In the genomic region with DNA sequence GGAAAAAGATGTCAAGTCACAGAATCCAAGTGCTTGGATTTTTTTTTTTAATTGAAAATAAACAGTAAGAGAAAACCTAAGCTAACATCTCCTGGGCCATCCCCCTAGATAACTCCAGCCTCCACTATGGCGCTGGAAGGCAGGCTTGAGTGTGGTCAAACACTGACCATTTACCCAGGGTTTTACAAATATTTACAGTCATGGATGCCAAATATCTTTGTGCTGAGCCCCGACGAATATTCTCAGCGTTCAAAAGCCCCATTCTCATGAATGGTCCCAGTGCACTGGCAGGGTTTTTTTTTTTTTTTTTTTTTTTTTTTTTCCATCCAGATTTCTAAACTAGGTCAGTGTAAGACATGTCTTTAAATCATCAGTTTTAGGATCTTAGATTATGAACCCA, we compare ENCODE assay signal across 11 mouse cellular contexts.
DNase-seq lines count a peak whose midpoint lies in the region; ATAC-seq and TF ChIP-seq lines count a peak whose summit lies in the region.
"Had no signal": no experiment of that assay in that cellular context is flagged by ENCODE, and none has a peak within 500 bp of the region (broad histone marks: within the 10 kb centered on the region; RNA-seq: fewer than 3 reads in every experiment).

No protein-coding gene starts in this region.

- H3K36me3 ChIP-seq in heart, adult 2 months (ENCODE audit: control insufficient read depth, insufficient read depth, low read length) = peaks cover 9% of the 10 kb centered on the region
- H3K36me3 ChIP-seq in limb, embryonic 15.5 days = no peaks in the 10 kb centered on the region
- H3K36me3 ChIP-seq in limb, embryonic 10.5 days = no peaks in the 10 kb centered on the region
- no peaks in the 10 kb centered on the region for H3K36me3 ChIP-seq in neural tube, embryonic 12.5 days
- H3K36me3 ChIP-seq in midbrain, embryonic 14.5 days (ENCODE audit: control insufficient read depth, insufficient read depth, low read length) = no peaks in the 10 kb centered on the region

- H3K27me3 ChIP-seq in heart, adult 2 months (ENCODE audit: control insufficient read depth, insufficient read depth, low read length) = no peaks in the 10 kb centered on the region
- peaks cover 22% of the 10 kb centered on the region for H3K27me3 ChIP-seq in limb, embryonic 15.5 days
- peaks cover 40% of the 10 kb centered on the region for H3K27me3 ChIP-seq in limb, embryonic 10.5 days (ENCODE audit: low read depth, poor library complexity, severe bottlenecking)
- 0 out of 2 replicates have a peak, but pooled peaks cover 4% of the 10 kb centered on the region for H3K27me3 ChIP-seq in neural tube, embryonic 12.5 days (replicated peaks)
- peaks cover 23% of the 10 kb centered on the region for H3K27me3 ChIP-seq in midbrain, embryonic 14.5 days (ENCODE audit: control insufficient read depth, insufficient read depth, low read length)

- H3K4me3 ChIP-seq in heart, adult 2 months = peak overlapping the region; percentile 68
- peak overlapping the region; percentile 52 for H3K4me3 ChIP-seq in limb, embryonic 15.5 days
- H3K4me3 ChIP-seq in limb, embryonic 10.5 days = no peak overlapping the region
- H3K4me3 ChIP-seq in bone marrow macrophage, adult 2 months (ENCODE audit: insufficient read depth, low read length) = peak overlapping the region; percentile 75
- H3K4me3 ChIP-seq in neural tube, embryonic 12.5 days = no peak overlapping the region
- no peak overlapping the region for H3K4me3 ChIP-seq in midbrain, embryonic 14.5 days (replicated peaks; ENCODE audit: low read depth, low read length)

- no peak overlapping the region for H3K9ac ChIP-seq in heart, adult 2 months (ENCODE audit: low read depth, low read length)
- no peak overlapping the region for H3K9ac ChIP-seq in limb, embryonic 15.5 days
- H3K9ac ChIP-seq in neural tube, embryonic 12.5 days = no peak overlapping the region
- no peak overlapping the region for H3K9ac ChIP-seq in midbrain, embryonic 14.5 days (replicated peaks; ENCODE audit: low read length)

- no peak overlapping the region for H3K27ac ChIP-seq in heart, adult 2 months
- H3K27ac ChIP-seq in limb, embryonic 15.5 days = no peak overlapping the region
- H3K27ac ChIP-seq in limb, embryonic 10.5 days = no peak overlapping the region
- H3K27ac ChIP-seq in bone marrow macrophage, adult 2 months (ENCODE audit: insufficient read depth, low read depth, low read length) = no peak overlapping the region
- no peak overlapping the region for H3K27ac ChIP-seq in neural tube, embryonic 12.5 days
- H3K27ac ChIP-seq in midbrain, embryonic 14.5 days (replicated peaks; ENCODE audit: low read depth, low read length) = no peak overlapping the region

- no peak for TF ChIP-seq POLR2A in heart, adult 2 months (IDR thresholded peaks at IDR 0.05; ENCODE audit: insufficient read depth, low read depth, low read length)
- no peak for TF ChIP-seq POLR2A in bone marrow macrophage, adult 2 months (IDR thresholded peaks at IDR 0.05; ENCODE audit: borderline replicate concordance, low read depth, low read length)

- no peak for TF ChIP-seq CTCF in heart, adult 2 months (IDR thresholded peaks at IDR 0.05)
- TF ChIP-seq CTCF in bone marrow macrophage, adult 2 months (IDR thresholded peaks at IDR 0.05; ENCODE audit: low read depth, low read length) = no peak

- no peak for ATAC-seq in limb, embryonic 15.5 days (ENCODE audit: insufficient number of reproducible peaks, low FRiP score, low TSS enrichment, low read depth)
- no peak for ATAC-seq in neural tube, embryonic 12.5 days (ENCODE audit: low FRiP score, low read depth)
- no peak for ATAC-seq in midbrain, embryonic 14.5 days (ENCODE audit: low FRiP score, low TSS enrichment)

- peaks cover 3% of the 10 kb centered on the region for H3K79me2 ChIP-seq in heart, adult 2 months (replicated peaks; ENCODE audit: control insufficient read depth, insufficient read depth, low read length)

- WGBS in heart, adult 2 months = 60% methylated on average over 4 of the region's 4 CpGs
- WGBS in limb, embryonic 15.5 days = 82% methylated on average over 4 of the region's 4 CpGs
- 82% methylated on average over 4 of the region's 4 CpGs for WGBS in limb, embryonic 10.5 days
- 67% methylated on average over 4 of the region's 4 CpGs for WGBS in neural tube, embryonic 12.5 days
- WGBS in midbrain, embryonic 14.5 days = 78% methylated on average over 4 of the region's 4 CpGs

- H3K9me3 ChIP-seq in limb, embryonic 15.5 days = no peaks in the 10 kb centered on the region
- H3K9me3 ChIP-seq in limb, embryonic 10.5 days (replicated peaks) = no peaks in the 10 kb centered on the region
- H3K9me3 ChIP-seq in neural tube, embryonic 12.5 days = no peaks in the 10 kb centered on the region
- H3K9me3 ChIP-seq in midbrain, embryonic 14.5 days (ENCODE audit: control insufficient read depth, low read length) = no peaks in the 10 kb centered on the region

- peaks cover 20% of the 10 kb centered on the region for H3K4me1 ChIP-seq in heart, adult 2 months (ENCODE audit: control insufficient read depth, insufficient read depth, low read length)
- H3K4me1 ChIP-seq in limb, embryonic 15.5 days = peaks cover 15% of the 10 kb centered on the region
- peaks cover 16% of the 10 kb centered on the region for H3K4me1 ChIP-seq in limb, embryonic 10.5 days
- H3K4me1 ChIP-seq in bone marrow macrophage, adult 2 months (ENCODE audit: control insufficient read depth, insufficient read depth, low read length) = peaks cover 33% of the 10 kb centered on the region
- H3K4me1 ChIP-seq in neural tube, embryonic 12.5 days = peaks cover 7% of the 10 kb centered on the region
- H3K4me1 ChIP-seq in midbrain, embryonic 14.5 days (ENCODE audit: control insufficient read depth, insufficient read depth, low read length) = 0 out of 2 replicates have a peak, but pooled peaks cover 9% of the 10 kb centered on the region

- peak overlapping the region; percentile 89 for H3K4me2 ChIP-seq in limb, embryonic 15.5 days
- H3K4me2 ChIP-seq in neural tube, embryonic 12.5 days (replicated peaks) = peak overlapping the region; percentile 86; the same call in 1 of the 2 replicates
- no peak overlapping the region for H3K4me2 ChIP-seq in midbrain, embryonic 14.5 days (ENCODE audit: low read length)

- intact Hi-C loops in heart, adult 2 months (cut with DNase I) = no loop called here
- intact Hi-C loops in heart, postnatal 25 days (cut with DNase I) = no loop called here

- no peak for TF ChIP-seq EP300 in heart, adult 2 months (IDR thresholded peaks at IDR 0.05; ENCODE audit: insufficient read depth, low read depth, low read length)

- DNase-seq in heart, adult 2 months = no peak
- DNase-seq in heart, postnatal 25 days (ENCODE audit: low spot score) = no peak
- no peak for DNase-seq in limb, embryonic 10.5 days (ENCODE audit: low spot score)
- DNase-seq in midbrain, embryonic 14.5 days = no peak
- no peak for DNase-seq in retina, embryonic 14.5 days (ENCODE audit: low spot score)
- DNase-seq: cerebellum, adult 11-12 months; kidney, adult 2 months; spleen, adult 18-20 months had no signal

Comparison
In these comparisons a context has a peak if more than half of its experiments do, and no peak if none do; other contexts are left out.
1. H3K4me3 ChIP-seq: peak in heart, adult 2 months (single experiment), limb, embryonic 15.5 days (single experiment) and bone marrow macrophage, adult 2 months (single experiment); none in limb, embryonic 10.5 days (single experiment), neural tube, embryonic 12.5 days (single experiment) and midbrain, embryonic 14.5 days (single experiment).